Mouse (Mus musculus): ENCODE measurements around the gene Tspan1. TPM values are rescaled to one million over a fixed set of nuclear protein-coding genes. Genes with fewer than 3 reads are reported as not detected.

The Tspan1 gene
- polyA plus RNA-seq, 1 experiment from 2014 or later: 330 TPM

DNA sequence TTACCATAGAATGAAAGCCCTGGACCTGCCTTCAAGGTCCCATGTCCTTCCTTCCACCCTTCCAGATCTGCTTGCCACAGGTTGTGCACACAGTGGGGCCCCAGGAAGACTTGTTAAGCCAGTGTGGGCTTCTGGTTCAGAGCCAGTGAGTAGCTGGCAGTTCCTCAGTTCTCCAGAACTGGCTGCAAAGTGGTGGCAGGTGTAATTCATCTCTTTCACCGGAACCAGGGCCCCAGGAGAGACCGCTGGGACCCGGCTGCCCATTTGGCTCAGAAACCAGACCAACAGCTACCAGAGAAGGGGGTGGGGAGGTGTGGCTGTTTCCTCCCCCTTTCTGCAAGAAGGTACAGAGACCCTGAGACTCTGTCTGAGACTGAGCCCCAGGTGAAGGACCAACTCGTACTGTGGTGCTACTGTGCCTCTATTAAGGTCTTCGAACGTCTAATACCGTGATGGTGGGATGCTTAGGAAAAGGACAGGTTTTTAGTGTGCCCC lies 24.0 kb downstream of the Tspan1 start:
- H3K4me1 ChIP-seq (replicated peaks; ENCODE audit: control insufficient read depth, insufficient read depth): no peaks in the 10 kb centered on the region
- ATAC-seq (ENCODE audit: low FRiP score, low TSS enrichment) (peak; percentile 35; the same call in 1 of the 2 replicates), DNase-seq (ENCODE audit: low spot score) (peak; percentile 45)
- H3K9me3 ChIP-seq (ENCODE audit: control insufficient read depth, low read length): no peaks in the 10 kb centered on the region
- peak overlapping the region; percentile 38; the same call in 1 of the 2 replicates for H3K9ac ChIP-seq (ENCODE audit: low read length)
- H3K4me3 ChIP-seq (ENCODE audit: low read depth, low read length): peak overlapping the region; percentile 58
- no peaks in the 10 kb centered on the region for H3K36me3 ChIP-seq (ENCODE audit: control insufficient read depth, insufficient read depth, low read length)
- no peak overlapping the region for H3K27ac ChIP-seq (replicated peaks)
- no peak for TF ChIP-seq CTCF (IDR thresholded peaks at IDR 0.05; ENCODE audit: low read depth)
- no peak for TF ChIP-seq EP300 (optimal IDR thresholded peaks at IDR 0.05)
- WGBS: 11% methylated on average over 7 of the region's 7 CpGs
- H3K4me2 ChIP-seq (replicated peaks; ENCODE audit: low read depth): peak overlapping the region; percentile 93
- H3K27me3 ChIP-seq (ENCODE audit: control insufficient read depth, insufficient read depth, low read length): no peaks in the 10 kb centered on the region

GRCm38 (mm10) chr4:116142269-116142668 lies 25.1 kb downstream of the Tspan1 start:
- DNase-seq (ENCODE audit: low spot score) (no peak), ATAC-seq (ENCODE audit: low FRiP score, low TSS enrichment) (no peak)
- Histone ChIP-seq H3K4me3 (ENCODE audit: low read depth, low read length) (no peak overlapping the region), H3K4me2 (replicated peaks; ENCODE audit: low read depth) (no peak overlapping the region), H3K27ac (replicated peaks) (no peak overlapping the region), H3K4me1 (replicated peaks; ENCODE audit: control insufficient read depth, insufficient read depth) (no peaks in the 10 kb centered on the region), H3K9ac (ENCODE audit: low read length) (no peak overlapping the region), H3K27me3 (ENCODE audit: control insufficient read depth, insufficient read depth, low read length) (no peaks in the 10 kb centered on the region), H3K36me3 (ENCODE audit: control insufficient read depth, insufficient read depth, low read length) (no peaks in the 10 kb centered on the region), H3K9me3 (ENCODE audit: control insufficient read depth, low read length) (no peaks in the 10 kb centered on the region)
- TF ChIP-seq CTCF (IDR thresholded peaks at IDR 0.05; ENCODE audit: low read depth) (no peak), EP300 (optimal IDR thresholded peaks at IDR 0.05) (no peak)
- 81% methylated on average over 7 of the region's 7 CpGs for WGBS

- TF ChIP-seq CTCF (IDR thresholded peaks at IDR 0.05; ENCODE audit: low read depth) (no peak), EP300 (optimal IDR thresholded peaks at IDR 0.05) (no peak)
Observed at GRCm38 (mm10) chr4:116141736-116142135, 25.7 kb downstream of the Tspan1 start.

GRCm38 (mm10) chr4:116140801-116141574 lies 26.4 kb downstream of the Tspan1 start:
- 76% methylated on average over 7 of the region's 7 CpGs for WGBS
- H3K4me2 ChIP-seq (replicated peaks; ENCODE audit: low read depth): no peak overlapping the region
- ATAC-seq (ENCODE audit: low FRiP score, low TSS enrichment) (no peak), DNase-seq (ENCODE audit: low spot score) (no peak)
- H3K9me3 ChIP-seq (ENCODE audit: control insufficient read depth, low read length): no peaks in the 10 kb centered on the region
- no peak overlapping the region for H3K27ac ChIP-seq (replicated peaks)
- no peaks in the 10 kb centered on the region for H3K4me1 ChIP-seq (replicated peaks; ENCODE audit: control insufficient read depth, insufficient read depth)
- no peaks in the 10 kb centered on the region for H3K36me3 ChIP-seq (ENCODE audit: control insufficient read depth, insufficient read depth, low read length)
- no peak overlapping the region for H3K4me3 ChIP-seq (ENCODE audit: low read depth, low read length)
- H3K9ac ChIP-seq (ENCODE audit: low read length): no peak overlapping the region
- H3K27me3 ChIP-seq (ENCODE audit: control insufficient read depth, insufficient read depth, low read length): no peaks in the 10 kb centered on the region
- no peak for TF ChIP-seq EP300 (optimal IDR thresholded peaks at IDR 0.05)
- no peak for TF ChIP-seq CTCF (IDR thresholded peaks at IDR 0.05; ENCODE audit: low read depth)

More at GRCm38 (mm10) chr4:116141736-116142135, 25.7 kb downstream of the Tspan1 start:
- Histone ChIP-seq H3K27me3 (ENCODE audit: control insufficient read depth, insufficient read depth, low read length) (no peaks in the 10 kb centered on the region), H3K36me3 (ENCODE audit: control insufficient read depth, insufficient read depth, low read length) (no peaks in the 10 kb centered on the region), H3K27ac (replicated peaks) (no peak overlapping the region), H3K9me3 (ENCODE audit: control insufficient read depth, low read length) (no peaks in the 10 kb centered on the region), H3K4me2 (replicated peaks; ENCODE audit: low read depth) (no peak overlapping the region), H3K9ac (ENCODE audit: low read length) (no peak overlapping the region), H3K4me1 (replicated peaks; ENCODE audit: control insufficient read depth, insufficient read depth) (no peaks in the 10 kb centered on the region), H3K4me3 (ENCODE audit: low read depth, low read length) (no peak overlapping the region)
- DNase-seq (ENCODE audit: low spot score) (no peak), ATAC-seq (ENCODE audit: low FRiP score, low TSS enrichment) (no peak)
- WGBS: 68% methylated on average over 1 of the region's 1 CpGs

DNA sequence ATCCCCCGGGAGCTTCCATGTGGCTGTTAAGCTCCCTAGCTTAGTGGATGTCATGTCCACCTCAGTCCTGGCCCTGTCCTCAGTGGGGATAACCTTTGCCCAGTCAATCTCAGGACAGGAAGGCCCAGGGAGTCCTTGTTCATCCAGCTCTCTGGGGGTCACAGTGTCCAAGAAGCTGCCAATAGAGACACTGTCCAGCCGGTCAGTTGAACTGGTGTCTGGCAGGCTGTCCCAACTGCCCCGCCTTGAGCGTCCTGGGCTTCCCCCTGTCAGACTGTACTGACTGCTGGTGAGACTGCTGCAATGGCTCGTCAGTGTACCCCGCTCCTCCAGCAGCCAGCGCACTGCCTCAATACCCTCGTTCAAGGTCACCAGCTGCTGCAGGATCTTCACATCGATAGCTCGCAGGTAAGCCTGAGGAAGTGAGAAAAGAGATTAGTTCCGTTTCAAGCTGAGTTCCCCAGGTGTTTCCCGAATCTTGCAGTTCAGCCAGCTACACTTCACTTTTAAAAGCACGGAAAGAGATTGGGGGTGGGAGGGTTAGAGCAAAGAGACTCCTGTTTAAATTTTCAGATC lies 29.9 kb downstream of the Tspan1 start:
- Histone ChIP-seq H3K4me2 (replicated peaks; ENCODE audit: low read depth) (no peak overlapping the region), H3K27ac (replicated peaks) (no peak overlapping the region), H3K9me3 (ENCODE audit: control insufficient read depth, low read length) (no peaks in the 10 kb centered on the region), H3K4me3 (ENCODE audit: low read depth, low read length) (no peak overlapping the region), H3K4me1 (replicated peaks; ENCODE audit: control insufficient read depth, insufficient read depth) (no peaks in the 10 kb centered on the region), H3K27me3 (ENCODE audit: control insufficient read depth, insufficient read depth, low read length) (no peaks in the 10 kb centered on the region), H3K36me3 (ENCODE audit: control insufficient read depth, insufficient read depth, low read length) (no peaks in the 10 kb centered on the region), H3K9ac (ENCODE audit: low read length) (no peak overlapping the region)
- ATAC-seq (ENCODE audit: low FRiP score, low TSS enrichment): no peak
- TF ChIP-seq CTCF (IDR thresholded peaks at IDR 0.05; ENCODE audit: low read depth): no peak
- no peak for TF ChIP-seq EP300 (optimal IDR thresholded peaks at IDR 0.05)
- no peak for DNase-seq (ENCODE audit: low spot score)
- 52% methylated on average over 13 of the region's 13 CpGs for WGBS

- WGBS: 26% methylated on average over 2 of the region's 2 CpGs
Observed at GRCm38 (mm10) chr4:116134990-116135389, 32.4 kb downstream of the Tspan1 start.

More at GRCm38 (mm10) chr4:116134990-116135389, 32.4 kb downstream of the Tspan1 start:
- Histone ChIP-seq H3K36me3 (ENCODE audit: control insufficient read depth, insufficient read depth, low read length) (no peaks in the 10 kb centered on the region), H3K4me2 (replicated peaks; ENCODE audit: low read depth) (no peak overlapping the region), H3K4me1 (replicated peaks; ENCODE audit: control insufficient read depth, insufficient read depth) (no peaks in the 10 kb centered on the region), H3K27ac (replicated peaks) (no peak overlapping the region), H3K4me3 (ENCODE audit: low read depth, low read length) (no peak overlapping the region), H3K9me3 (ENCODE audit: control insufficient read depth, low read length) (no peaks in the 10 kb centered on the region), H3K9ac (ENCODE audit: low read length) (no peak overlapping the region), H3K27me3 (ENCODE audit: control insufficient read depth, insufficient read depth, low read length) (no peaks in the 10 kb centered on the region)
- DNase-seq (ENCODE audit: low spot score) (no peak), ATAC-seq (ENCODE audit: low FRiP score, low TSS enrichment) (peak; percentile 50; the same call in 1 of the 2 replicates)
- TF ChIP-seq EP300 (optimal IDR thresholded peaks at IDR 0.05): no peak
- peak; percentile 97 for TF ChIP-seq CTCF (IDR thresholded peaks at IDR 0.05; ENCODE audit: low read depth)
